Mouse (Mus musculus) retina, postnatal 1 day (tissue): ENCODE results near the gene Itgb6.

Experiments
- DNase-seq: peaks from one replicate; pipeline ENCODE4 v3.0.0-alpha.2; 2012

Gene Itgb6

GRCm38 (mm10) chr2:60722514-60722913, at the start of gene Itgb6:
TSS of gene Itgb6 (minus strand) at chr2:60722643.
- DNase-seq, result no peak

- DNase-seq, result peak; percentile 54
These were observed 44.0 kb upstream of the Itgb6 start for GRCm38 (mm10) chr2:60766420-60766819.

- no peak for DNase-seq
These were observed 33.8 kb upstream of the Itgb6 start for GRCm38 (mm10) chr2:60756218-60756617.

- DNase-seq, result no peak
These were observed 32.7 kb upstream of the Itgb6 start for GRCm38 (mm10) chr2:60755101-60755500.

- DNase-seq, result no peak
These were observed 28.8 kb upstream of the Itgb6 start for GRCm38 (mm10) chr2:60751274-60751673.

- DNase-seq, result no peak
These were observed 28.1 kb upstream of the Itgb6 start for GRCm38 (mm10) chr2:60750591-60750990.

- DNase-seq, result no peak
These were observed 26.1 kb upstream of the Itgb6 start for GRCm38 (mm10) chr2:60748585-60748984.

GRCm38 (mm10) chr2:60747590-60747989, 25.1 kb upstream of the Itgb6 start:
- no peak for DNase-seq

- peak; percentile 70 for DNase-seq
These were observed 22.2 kb upstream of the Itgb6 start for GRCm38 (mm10) chr2:60744674-60745073.

- DNase-seq, result no peak
These were observed 17.1 kb upstream of the Itgb6 start for GRCm38 (mm10) chr2:60739389-60740137.

- no peak for DNase-seq
These were observed 8.5 kb upstream of the Itgb6 start for GRCm38 (mm10) chr2:60730929-60731328.

- DNase-seq, result peak; percentile 32
These were observed 7.6 kb upstream of the Itgb6 start for GRCm38 (mm10) chr2:60730024-60730423.

- no peak for DNase-seq
These were observed 6.6 kb upstream of the Itgb6 start for GRCm38 (mm10) chr2:60728902-60729585.

GRCm38 (mm10) chr2:60724660-60725059, 2.2 kb upstream of the Itgb6 start:
- no peak for DNase-seq

- no peak for DNase-seq
These were observed 524 bp upstream of the Itgb6 start for GRCm38 (mm10) chr2:60722967-60723366.

GRCm38 (mm10) chr2:60720906-60721305, 1.5 kb downstream of the Itgb6 start:
- DNase-seq, result peak; percentile 54

- no peak for DNase-seq
These were observed 2.2 kb downstream of the Itgb6 start for GRCm38 (mm10) chr2:60720205-60720604.

- DNase-seq, result peak; percentile 69
These were observed 5.1 kb downstream of the Itgb6 start for GRCm38 (mm10) chr2:60717348-60717747.

- DNase-seq, result no peak
These were observed 5.9 kb downstream of the Itgb6 start for GRCm38 (mm10) chr2:60716549-60716948.

GRCm38 (mm10) chr2:60715771-60716170, 6.7 kb downstream of the Itgb6 start:
- DNase-seq, result no peak

GRCm38 (mm10) chr2:60714971-60715502, 7.4 kb downstream of the Itgb6 start:
- no peak for DNase-seq

GRCm38 (mm10) chr2:60714475-60714874, 8.0 kb downstream of the Itgb6 start:
- no peak for DNase-seq

GRCm38 (mm10) chr2:60713857-60714256, 8.6 kb downstream of the Itgb6 start:
- peak; percentile 92 for DNase-seq

- DNase-seq, result no peak
These were observed 9.6 kb downstream of the Itgb6 start for GRCm38 (mm10) chr2:60712891-60713290.
